Mouse (Mus musculus) lung, embryonic 16.5 days (tissue): ENCODE data around the gene Zbp1. TPM values are rescaled to one million over a fixed set of nuclear protein-coding genes. Genes with fewer than 3 reads are reported as not detected.

Experiments used
- ATAC-seq: fragments of 200-750 bp; cut with Nextera tagmentation; 2 replicates; pipeline ENCODE4 v1.8.0; 2017; ENCODE audit warnings: low read depth, mild to moderate bottlenecking, moderate library complexity
- H3K27ac ChIP-seq: fragments of 300-500 bp; sonication (generic); 2 replicates; pipeline ENCODE4 v1.5.1; 2014; ENCODE audit warnings: mild to moderate bottlenecking, control low read depth, low read length
- H3K27me3 ChIP-seq: fragments of 300-500 bp; sonication (generic); 2 replicates; pipeline ENCODE4 v1.6.1; 2014; ENCODE audit warnings: low read depth, low read length, mixed read lengths; ENCODE audit not compliant: control insufficient read depth, insufficient read depth
- H3K36me3 ChIP-seq: fragments of 300-500 bp; sonication (generic); 2 replicates; pipeline ENCODE4 v1.6.1; 2014; ENCODE audit warnings: low read length; ENCODE audit not compliant: control insufficient read depth, insufficient read depth
- H3K4me1 ChIP-seq: fragments of 300-500 bp; sonication (generic); replicated peaks from 2 replicates; pipeline ENCODE4 v1.6.1; 2014; ENCODE audit warnings: low read length, mixed read lengths; ENCODE audit not compliant: control insufficient read depth, insufficient read depth
- H3K4me2 ChIP-seq: fragments of 300-500 bp; sonication (generic); 2 replicates; pipeline ENCODE4 v1.6.1; 2014; ENCODE audit warnings: low read depth, low read length, control low read depth
- H3K4me3 ChIP-seq: fragments of 300-500 bp; sonication (generic); 2 replicates; pipeline ENCODE4 v1.5.1; 2014; ENCODE audit warnings: mild to moderate bottlenecking, low read length, control low read depth
- H3K9ac ChIP-seq: fragments of 300-500 bp; sonication (generic); 2 replicates; pipeline ENCODE4 v1.6.1; 2014; ENCODE audit warnings: low read length, control low read depth
- H3K9me3 ChIP-seq: fragments of 300-500 bp; sonication (generic); 2 replicates; pipeline ENCODE4 v1.6.1; 2016; ENCODE audit warnings: low read length; ENCODE audit not compliant: control insufficient read depth
- WGBS: fragments of 180-500 bp; shearing (Covaris S2); extraction: QIAGEN DNeasy Blood & Tissue Kit; methylation state at CpG from one replicate; pipeline ENCODE4 v1.1.7; 2014; 5-methylcytosine and 5-hydroxymethylcytosine counted together
- polyA plus RNA-seq: library from polyadenylated mRNA; unstranded; fragments of >200 nt; fragmentation: Nextera tagmentation; extraction: Ambion mirVana; gene quantifications from 2 replicates; pipeline ENCODE4 v1.2.1, GENCODE M21; 2015

Zbp1 gene
- polyA plus RNA-seq, 1 experiment from 2014 or later, result 0.55 TPM

DNA sequence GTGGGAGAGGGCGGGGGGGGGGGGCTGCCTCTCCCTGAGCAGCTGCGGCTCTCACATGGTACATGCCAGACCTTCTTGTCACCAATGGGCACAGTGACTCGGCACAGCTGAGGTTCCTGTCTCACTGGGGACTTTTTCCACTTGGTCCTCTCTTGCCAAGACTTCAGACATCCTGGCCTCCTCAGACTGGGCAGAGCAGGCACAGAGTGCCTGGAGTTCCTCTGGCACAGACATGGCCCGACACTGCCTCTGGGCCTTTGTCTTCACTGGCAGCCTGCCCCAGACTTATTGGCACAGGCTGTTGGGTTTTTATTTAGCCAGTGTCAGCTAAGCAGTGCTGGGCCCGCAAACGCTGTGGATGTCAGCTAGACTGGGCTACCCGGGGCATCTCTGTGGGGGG, 38.9 kb upstream of the Zbp1 start:
- Histone ChIP-seq H3K27me3 (no peaks in the 10 kb centered on the region), H3K4me1 (peaks cover 90% of the 10 kb centered on the region), H3K9me3 (no peaks in the 10 kb centered on the region), H3K9ac (no peak overlapping the region), H3K27ac (peak overlapping the region; percentile 28), H3K4me2 (no peak overlapping the region), H3K36me3 (no peaks in the 10 kb centered on the region), H3K4me3 (no peak overlapping the region)
- WGBS, result 28% methylated on average over 5 of the region's 7 CpGs
- ATAC-seq, result peak; percentile 51

GRCm38 (mm10) chr2:173256552-173256949, 37.8 kb upstream of the Zbp1 start:
- no peaks in the 10 kb centered on the region for H3K27me3 ChIP-seq
- no peak overlapping the region for H3K4me3 ChIP-seq
- H3K4me1 ChIP-seq, result peaks cover 92% of the 10 kb centered on the region
- 0 out of 2 replicates have a peak overlapping the region, but pooled peaks have one; percentile 11 for H3K9ac ChIP-seq
- H3K9me3 ChIP-seq, result no peaks in the 10 kb centered on the region
- peak overlapping the region; percentile 72 for H3K27ac ChIP-seq
- no peaks in the 10 kb centered on the region for H3K36me3 ChIP-seq
- 44% methylated on average over 4 of the region's 4 CpGs for WGBS
- ATAC-seq, result no peak
- H3K4me2 ChIP-seq, result no peak overlapping the region

DNA sequence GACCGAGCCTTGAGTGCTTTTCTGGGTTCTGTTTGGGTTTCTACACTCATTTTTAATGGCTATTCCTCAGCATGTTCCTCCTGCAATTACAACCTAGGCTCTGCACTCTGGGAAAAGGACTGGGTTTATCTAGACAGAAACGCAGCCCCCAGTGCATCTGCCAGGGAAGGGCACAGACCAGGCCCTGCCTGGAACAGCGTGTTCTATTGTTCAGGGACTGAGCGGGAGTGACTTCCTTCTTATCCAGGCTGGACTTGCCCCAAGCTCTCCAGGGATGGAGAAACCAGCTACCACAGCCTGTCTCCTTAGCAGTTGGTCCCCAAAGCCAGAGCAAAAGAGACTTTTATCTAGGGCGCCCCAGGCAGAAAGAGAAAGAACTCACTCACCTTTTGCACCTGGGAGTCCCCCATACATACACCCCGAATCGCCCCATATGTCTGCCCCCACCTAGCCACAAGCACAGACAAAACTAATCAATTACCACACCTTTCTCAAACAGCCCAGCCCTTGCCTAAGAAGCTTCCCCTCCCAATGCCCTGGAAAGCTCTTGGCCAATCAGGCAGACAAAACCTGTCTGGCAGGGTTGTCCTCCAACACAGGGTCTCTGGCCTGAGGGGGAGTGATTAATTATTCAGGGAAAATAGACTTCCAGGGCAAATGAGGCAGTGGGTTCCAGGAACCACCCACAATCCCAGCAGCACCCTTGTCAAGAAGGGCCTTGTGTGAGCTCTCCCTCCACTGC, 37.3 kb upstream of the Zbp1 start:
- H3K9me3 ChIP-seq, result no peaks in the 10 kb centered on the region
- H3K4me2 ChIP-seq, result peak overlapping the region; percentile 18; the same call in 1 of the 2 replicates
- H3K27ac ChIP-seq, result peak overlapping the region; percentile 72
- H3K36me3 ChIP-seq, result no peaks in the 10 kb centered on the region
- 0 out of 2 replicates have a peak, but pooled peaks have one; percentile 20 for ATAC-seq
- peaks cover 92% of the 10 kb centered on the region for H3K4me1 ChIP-seq
- 0 out of 2 replicates have a peak overlapping the region, but pooled peaks have one; percentile 11 for H3K9ac ChIP-seq
- no peak overlapping the region for H3K4me3 ChIP-seq
- no peaks in the 10 kb centered on the region for H3K27me3 ChIP-seq
- WGBS, result 55% methylated on average over 7 of the region's 7 CpGs

DNA sequence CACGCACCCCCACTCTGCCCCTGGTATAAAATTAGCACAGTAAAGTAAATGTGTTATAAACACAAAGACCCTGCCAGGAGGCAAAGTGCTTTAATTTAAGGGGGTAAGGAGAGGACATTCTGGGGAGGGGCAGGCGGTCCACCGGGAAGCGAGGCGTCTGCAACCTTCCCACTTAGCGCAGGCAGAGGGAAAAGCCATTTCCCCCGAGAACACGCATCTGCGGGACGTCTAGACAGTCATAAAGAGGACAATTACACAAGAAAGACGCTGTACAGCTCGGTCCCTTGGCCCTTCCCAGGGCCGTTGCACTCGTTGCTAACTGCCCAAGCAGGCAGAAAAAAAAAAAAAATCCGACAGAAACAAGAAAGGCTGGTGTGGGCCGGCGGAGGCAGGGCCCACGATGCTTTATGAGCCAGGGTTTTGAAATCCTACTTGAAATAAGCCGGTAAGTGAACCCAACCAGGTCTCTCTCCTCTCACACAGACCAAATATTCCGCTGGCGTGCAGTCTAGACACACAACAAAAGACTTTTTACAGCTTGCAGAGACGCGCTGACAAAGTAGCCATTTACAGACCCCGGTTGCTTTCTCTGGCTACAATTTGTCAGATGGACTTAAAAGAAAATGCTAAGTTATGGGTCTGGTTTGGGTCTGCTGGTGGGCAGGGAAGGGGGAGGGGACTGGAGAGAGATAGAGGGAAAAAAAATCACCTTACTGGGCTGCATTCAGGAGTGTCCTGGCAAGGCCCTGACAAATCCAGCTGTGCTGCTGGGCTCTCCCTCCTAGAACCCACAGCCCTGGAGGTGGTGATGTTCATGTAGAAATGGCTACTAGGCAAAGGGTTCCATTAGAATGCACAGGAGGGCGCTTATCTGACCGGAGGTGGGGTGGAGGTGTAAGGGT, 35.3 kb upstream of the Zbp1 start:
- Histone ChIP-seq H3K36me3 (no peaks in the 10 kb centered on the region), H3K9ac (peak overlapping the region; percentile 16; the same call in 1 of the 2 replicates), H3K27ac (peak overlapping the region; percentile 71), H3K27me3 (no peaks in the 10 kb centered on the region), H3K4me2 (peak overlapping the region; percentile 34), H3K9me3 (no peaks in the 10 kb centered on the region), H3K4me1 (peaks cover 92% of the 10 kb centered on the region), H3K4me3 (no peak overlapping the region)
- WGBS, result 21% methylated on average over 26 of the region's 26 CpGs
- no peak for ATAC-seq

DNA sequence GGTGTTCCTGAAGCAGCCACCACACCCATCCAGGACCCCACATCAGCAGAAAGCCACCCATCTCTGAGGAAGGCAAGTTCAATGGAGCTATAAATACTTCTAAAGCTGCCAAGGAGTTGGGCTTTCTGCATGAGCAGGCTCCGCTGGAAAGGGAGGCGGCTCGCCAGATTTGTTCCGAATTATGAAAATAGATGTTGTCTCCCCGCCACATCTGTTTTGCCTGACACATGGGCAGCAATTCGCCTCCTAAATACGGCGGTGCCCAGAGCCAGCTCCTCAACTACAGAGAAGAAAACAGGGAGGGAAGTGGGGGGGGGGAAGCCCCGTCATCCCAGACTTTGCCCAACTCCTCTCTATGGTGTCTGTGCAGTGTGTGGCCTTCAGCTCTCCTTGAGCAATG, 33.0 kb upstream of the Zbp1 start:
- H3K9me3 ChIP-seq, result no peaks in the 10 kb centered on the region
- H3K4me2 ChIP-seq, result no peak overlapping the region
- peaks cover 85% of the 10 kb centered on the region for H3K4me1 ChIP-seq
- no peak overlapping the region for H3K9ac ChIP-seq
- 42% methylated on average over 9 of the region's 9 CpGs for WGBS
- no peak overlapping the region for H3K4me3 ChIP-seq
- peak overlapping the region; percentile 70; the same call in 1 of the 2 replicates for H3K27ac ChIP-seq
- no peaks in the 10 kb centered on the region for H3K27me3 ChIP-seq
- no peak for ATAC-seq
- H3K36me3 ChIP-seq, result no peaks in the 10 kb centered on the region

GRCm38 (mm10) chr2:173251133-173251532, 32.4 kb upstream of the Zbp1 start:
- no peaks in the 10 kb centered on the region for H3K9me3 ChIP-seq
- H3K36me3 ChIP-seq, result no peaks in the 10 kb centered on the region
- WGBS, result 30% methylated on average over 7 of the region's 7 CpGs
- peaks cover 85% of the 10 kb centered on the region for H3K4me1 ChIP-seq
- 0 out of 2 replicates have a peak, but pooled peaks have one; percentile 8 for ATAC-seq
- peak overlapping the region; percentile 70; the same call in 1 of the 2 replicates for H3K27ac ChIP-seq
- no peak overlapping the region for H3K4me2 ChIP-seq
- no peaks in the 10 kb centered on the region for H3K27me3 ChIP-seq
- H3K9ac ChIP-seq, result peak overlapping the region; percentile 12; the same call in 1 of the 2 replicates
- H3K4me3 ChIP-seq, result no peak overlapping the region

DNA sequence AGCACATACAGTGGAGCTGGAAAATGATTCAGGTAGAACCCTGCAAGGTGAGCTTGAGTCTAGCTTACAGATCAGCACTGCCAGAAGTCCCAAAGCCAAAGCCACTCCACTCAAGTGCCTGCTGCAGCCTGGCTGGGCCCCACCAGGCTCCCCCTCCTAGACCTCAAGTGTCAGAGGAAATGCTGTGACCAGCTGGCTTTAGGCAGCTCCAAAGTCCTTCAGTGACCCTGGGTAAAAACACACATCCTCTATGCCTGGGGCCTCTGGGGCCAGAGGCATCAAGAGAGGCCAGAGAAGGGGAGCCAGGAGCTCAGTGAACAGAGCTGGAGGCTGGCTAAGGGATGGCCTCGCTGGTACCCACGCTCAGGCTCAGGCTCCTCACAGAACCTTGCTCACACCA, 31.7 kb upstream of the Zbp1 start:
- WGBS, result 8% methylated on average over 2 of the region's 2 CpGs
- Histone ChIP-seq H3K27me3 (no peaks in the 10 kb centered on the region), H3K4me1 (peaks cover 83% of the 10 kb centered on the region), H3K9ac (no peak overlapping the region), H3K9me3 (no peaks in the 10 kb centered on the region), H3K36me3 (no peaks in the 10 kb centered on the region), H3K4me2 (no peak overlapping the region; the same call in 1 of the 2 replicates), H3K27ac (peak overlapping the region; percentile 70), H3K4me3 (no peak overlapping the region)
- ATAC-seq, result peak; percentile 55

DNA sequence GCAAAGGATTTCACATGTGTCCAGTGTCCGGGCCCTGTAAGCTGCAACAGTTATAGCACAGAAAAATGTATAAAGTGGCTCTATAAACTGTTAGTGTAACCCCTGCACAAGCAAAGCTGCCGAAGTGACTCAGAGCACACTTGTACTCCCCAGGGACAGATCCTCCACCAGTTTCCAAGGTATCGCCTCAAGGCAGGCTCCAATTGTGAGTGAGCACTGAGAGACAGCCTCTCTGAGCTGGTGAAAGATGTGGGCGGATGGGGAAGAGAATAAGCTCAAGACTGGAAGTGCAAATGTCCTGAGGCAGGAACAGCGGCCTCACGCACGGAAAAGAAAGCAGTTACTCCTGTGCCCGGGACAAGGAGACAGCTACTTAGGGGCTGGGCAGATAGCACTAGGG, 31.2 kb upstream of the Zbp1 start:
- no peak for ATAC-seq
- peak overlapping the region; percentile 70 for H3K27ac ChIP-seq
- no peak overlapping the region for H3K9ac ChIP-seq
- H3K9me3 ChIP-seq, result no peaks in the 10 kb centered on the region
- H3K4me3 ChIP-seq, result no peak overlapping the region
- H3K27me3 ChIP-seq, result no peaks in the 10 kb centered on the region
- 57% methylated on average over 8 of the region's 8 CpGs for WGBS
- no peaks in the 10 kb centered on the region for H3K36me3 ChIP-seq
- no peak overlapping the region; the same call in 1 of the 2 replicates for H3K4me2 ChIP-seq
- peaks cover 79% of the 10 kb centered on the region for H3K4me1 ChIP-seq

- WGBS, result 56% methylated on average over 3 of the region's 3 CpGs
- Histone ChIP-seq H3K4me2 (no peak overlapping the region), H3K36me3 (no peaks in the 10 kb centered on the region), H3K4me3 (no peak overlapping the region), H3K27me3 (no peaks in the 10 kb centered on the region), H3K9me3 (no peaks in the 10 kb centered on the region), H3K9ac (no peak overlapping the region), H3K4me1 (peaks cover 73% of the 10 kb centered on the region), H3K27ac (peak overlapping the region; percentile 70; the same call in 1 of the 2 replicates)
- no peak for ATAC-seq
Observed at GRCm38 (mm10) chr2:173249386-173249785, 30.7 kb upstream of the Zbp1 start.
